Mouse (Mus musculus): ENCODE measurements around the gene Nrm. TPM values are rescaled to one million over a fixed set of nuclear protein-coding genes. Genes with fewer than 3 reads are reported as not detected.
A peak's percentile ranks its signal among the peaks of the same experiment; 100 is the strongest.

Nrm gene
- total and polyA plus RNA-seq, 2 experiments from 2014 or later = 11.8 to 12.1 TPM

DNA sequence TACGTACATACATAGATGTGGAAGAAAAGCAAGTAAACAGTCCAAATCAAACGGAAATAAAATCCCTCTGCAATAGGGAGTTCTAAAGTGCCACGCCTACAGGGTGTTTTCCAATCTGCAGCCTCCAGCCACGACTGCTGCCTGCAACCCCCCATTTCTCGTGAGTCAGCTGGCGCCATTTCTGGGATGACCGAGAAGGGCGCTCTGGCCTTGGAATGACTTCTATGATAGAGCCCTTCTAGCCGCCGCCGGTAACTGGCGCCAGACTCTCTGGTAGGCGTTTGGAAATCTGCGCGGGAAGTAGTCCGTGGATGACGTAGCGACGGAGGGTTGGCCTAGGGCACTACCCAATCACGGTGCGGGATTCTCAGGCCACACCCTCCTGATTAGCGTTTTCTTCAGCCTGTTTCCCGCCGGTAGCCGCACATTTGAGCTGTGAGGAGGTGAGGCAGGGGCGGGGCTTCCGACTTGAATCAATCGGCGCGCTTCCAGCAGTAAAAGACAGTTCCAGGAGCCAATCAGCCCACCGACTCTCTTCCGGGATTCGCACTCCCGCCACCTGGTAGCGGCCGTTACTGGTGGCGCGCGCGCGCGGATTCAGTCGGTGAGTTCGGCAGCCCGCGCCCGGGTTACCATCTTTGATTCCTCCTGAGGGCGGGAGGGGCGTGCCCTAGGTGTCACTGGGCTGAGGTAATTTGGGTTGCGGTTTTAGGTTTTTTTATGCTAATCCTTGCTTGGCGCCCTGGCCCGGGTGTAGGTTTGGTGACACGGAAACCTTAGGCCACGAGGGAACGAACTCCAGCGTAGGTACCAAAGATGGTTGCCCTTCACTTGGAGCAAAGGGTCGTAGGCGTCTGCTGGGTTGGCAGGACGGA, 19.8 kb upstream of the Nrm start, which contains the start of gene Mdc1:
TSS of gene Mdc1 (plus strand) at position 440 of the 875 bp plus-strand sequence.
- Histone ChIP-seq H3K4me3 (ENCODE audit: low read depth, low read length) (peak within 1 kb of the TSS; percentile 56), H3K27ac (ENCODE audit: low read depth, low read length) (peak within 1 kb of the TSS; percentile 65), H3K9me3 (ENCODE audit: low read length) (no peaks in the 10 kb centered on the region), H3K4me2 (ENCODE audit: low read depth, low read length, poor library complexity, severe bottlenecking) (peak within 1 kb of the TSS; percentile 61), H3K4me1 (ENCODE audit: insufficient read depth, low read length) (no peaks in the 10 kb centered on the region), H3K9ac (replicated peaks; ENCODE audit: low read length, poor library complexity, severe bottlenecking) (peak within 1 kb of the TSS; percentile 60), H3K36me3 (ENCODE audit: insufficient read depth, low read length) (peaks cover 10% of the 10 kb centered on the region; the same call in 1 of the 2 replicates), H3K27me3 (ENCODE audit: insufficient read depth, low read length) (no peaks in the 10 kb centered on the region)
- under 1% methylated on average over 59 of the region's 59 CpGs for WGBS
- peak; percentile 100 for DNase-seq (ENCODE audit: low spot score)
- peak; percentile 92 for ATAC-seq (ENCODE audit: low FRiP score)
- peak; percentile 63 for TF ChIP-seq CTCF (IDR thresholded peaks at IDR 0.05)

- DNase-seq (ENCODE audit: low spot score) = no peak
Observed at GRCm38 (mm10) chr17:35842006-35842405, 19.1 kb upstream of the Nrm start.

GRCm38 (mm10) chr17:35843514-35843913, 17.6 kb upstream of the Nrm start:
- H3K27me3 ChIP-seq (ENCODE audit: insufficient read depth, low read length) = no peaks in the 10 kb centered on the region
- H3K4me3 ChIP-seq (ENCODE audit: low read depth, low read length) = no peak overlapping the region
- peak; percentile 51 for TF ChIP-seq CTCF (IDR thresholded peaks at IDR 0.05)
- no peaks in the 10 kb centered on the region for H3K9me3 ChIP-seq (ENCODE audit: low read length)
- no peak overlapping the region for H3K4me2 ChIP-seq (ENCODE audit: low read depth, low read length, poor library complexity, severe bottlenecking)
- whole genome bisulfite sequencing = 98% methylated on average over 3 of the region's 3 CpGs
- ATAC-seq (ENCODE audit: low FRiP score) (no peak), DNase-seq (ENCODE audit: low spot score) (no peak)
- no peaks in the 10 kb centered on the region for H3K4me1 ChIP-seq (ENCODE audit: insufficient read depth, low read length)
- no peak overlapping the region for H3K9ac ChIP-seq (replicated peaks; ENCODE audit: low read length, poor library complexity, severe bottlenecking)
- peaks cover 26% of the 10 kb centered on the region for H3K36me3 ChIP-seq (ENCODE audit: insufficient read depth, low read length)
- H3K27ac ChIP-seq (ENCODE audit: low read depth, low read length) = no peak overlapping the region

More at GRCm38 (mm10) chr17:35842006-35842405, 19.1 kb upstream of the Nrm start:
- peak overlapping the region; percentile 65 for H3K27ac ChIP-seq (ENCODE audit: low read depth, low read length)
- peak overlapping the region; percentile 60 for H3K9ac ChIP-seq (replicated peaks; ENCODE audit: low read length, poor library complexity, severe bottlenecking)
- no peaks in the 10 kb centered on the region for H3K9me3 ChIP-seq (ENCODE audit: low read length)
- H3K36me3 ChIP-seq (ENCODE audit: insufficient read depth, low read length) = peaks cover 11% of the 10 kb centered on the region; the same call in 1 of the 2 replicates
- no peaks in the 10 kb centered on the region for H3K27me3 ChIP-seq (ENCODE audit: insufficient read depth, low read length)
- no peaks in the 10 kb centered on the region for H3K4me1 ChIP-seq (ENCODE audit: insufficient read depth, low read length)
- no peak for TF ChIP-seq CTCF (IDR thresholded peaks at IDR 0.05)
- peak overlapping the region; percentile 61 for H3K4me2 ChIP-seq (ENCODE audit: low read depth, low read length, poor library complexity, severe bottlenecking)
- no peak for ATAC-seq (ENCODE audit: low FRiP score)
- peak overlapping the region; percentile 56 for H3K4me3 ChIP-seq (ENCODE audit: low read depth, low read length)
- WGBS = 17% methylated on average over 11 of the region's 11 CpGs

- no peaks in the 10 kb centered on the region for H3K27me3 ChIP-seq (ENCODE audit: insufficient read depth, low read length)
- DNase-seq (ENCODE audit: low spot score) = no peak
- H3K4me1 ChIP-seq (ENCODE audit: insufficient read depth, low read length) = no peaks in the 10 kb centered on the region
- H3K4me2 ChIP-seq (ENCODE audit: low read depth, low read length, poor library complexity, severe bottlenecking) = no peak overlapping the region
- 61% methylated on average over 1 of the region's 1 CpGs for WGBS
- H3K36me3 ChIP-seq (ENCODE audit: insufficient read depth, low read length) = peaks cover 59% of the 10 kb centered on the region
- no peak for ATAC-seq (ENCODE audit: low FRiP score)
- H3K4me3 ChIP-seq (ENCODE audit: low read depth, low read length) = no peak overlapping the region
- no peak overlapping the region for H3K9ac ChIP-seq (replicated peaks; ENCODE audit: low read length, poor library complexity, severe bottlenecking)
- H3K9me3 ChIP-seq (ENCODE audit: low read length) = no peaks in the 10 kb centered on the region
- no peak overlapping the region for H3K27ac ChIP-seq (ENCODE audit: low read depth, low read length)
- TF ChIP-seq CTCF (IDR thresholded peaks at IDR 0.05) = peak; percentile 35
Observed at GRCm38 (mm10) chr17:35848112-35848511, 13.0 kb upstream of the Nrm start.

GRCm38 (mm10) chr17:35850974-35851373, 10.1 kb upstream of the Nrm start:
- no peak overlapping the region for H3K27ac ChIP-seq (ENCODE audit: low read depth, low read length)
- no peak overlapping the region for H3K4me3 ChIP-seq (ENCODE audit: low read depth, low read length)
- no peak overlapping the region for H3K9ac ChIP-seq (replicated peaks; ENCODE audit: low read length, poor library complexity, severe bottlenecking)
- DNase-seq (ENCODE audit: low spot score) (no peak), ATAC-seq (ENCODE audit: low FRiP score) (no peak)
- H3K4me2 ChIP-seq (ENCODE audit: low read depth, low read length, poor library complexity, severe bottlenecking) = no peak overlapping the region
- no peaks in the 10 kb centered on the region for H3K27me3 ChIP-seq (ENCODE audit: insufficient read depth, low read length)
- WGBS = 87% methylated on average over 3 of the region's 3 CpGs
- H3K9me3 ChIP-seq (ENCODE audit: low read length) = no peaks in the 10 kb centered on the region
- TF ChIP-seq CTCF (IDR thresholded peaks at IDR 0.05) = no peak
- peaks cover 68% of the 10 kb centered on the region for H3K36me3 ChIP-seq (ENCODE audit: insufficient read depth, low read length)
- H3K4me1 ChIP-seq (ENCODE audit: insufficient read depth, low read length) = no peaks in the 10 kb centered on the region

GRCm38 (mm10) chr17:35859371-35859770, 1.7 kb upstream of the Nrm start:
- Histone ChIP-seq H3K27me3 (ENCODE audit: insufficient read depth, low read length) (no peaks in the 10 kb centered on the region), H3K4me2 (ENCODE audit: low read depth, low read length, poor library complexity, severe bottlenecking) (no peak overlapping the region), H3K4me3 (ENCODE audit: low read depth, low read length) (no peak overlapping the region), H3K36me3 (ENCODE audit: insufficient read depth, low read length) (peaks cover 11% of the 10 kb centered on the region; the same call in 1 of the 2 replicates), H3K27ac (ENCODE audit: low read depth, low read length) (no peak overlapping the region), H3K4me1 (ENCODE audit: insufficient read depth, low read length) (no peaks in the 10 kb centered on the region), H3K9ac (replicated peaks; ENCODE audit: low read length, poor library complexity, severe bottlenecking) (no peak overlapping the region), H3K9me3 (ENCODE audit: low read length) (no peaks in the 10 kb centered on the region)
- no peak for DNase-seq (ENCODE audit: low spot score)
- no peak for ATAC-seq (ENCODE audit: low FRiP score)
- TF ChIP-seq CTCF (IDR thresholded peaks at IDR 0.05) = no peak
- WGBS = 96% methylated on average over 1 of the region's 1 CpGs

Measured in midbrain, postnatal 0 days (tissue).